Mouse (Mus musculus) brain, adult 2 months (tissue): ENCODE data around the gene Tyrp1.

ENCODE experiments used
- DNase-seq: peaks from one replicate; pipeline ENCODE4 v3.0.0; 2011; ENCODE audit warnings: low read depth, low spot score

Tyrp1 gene

DNA sequence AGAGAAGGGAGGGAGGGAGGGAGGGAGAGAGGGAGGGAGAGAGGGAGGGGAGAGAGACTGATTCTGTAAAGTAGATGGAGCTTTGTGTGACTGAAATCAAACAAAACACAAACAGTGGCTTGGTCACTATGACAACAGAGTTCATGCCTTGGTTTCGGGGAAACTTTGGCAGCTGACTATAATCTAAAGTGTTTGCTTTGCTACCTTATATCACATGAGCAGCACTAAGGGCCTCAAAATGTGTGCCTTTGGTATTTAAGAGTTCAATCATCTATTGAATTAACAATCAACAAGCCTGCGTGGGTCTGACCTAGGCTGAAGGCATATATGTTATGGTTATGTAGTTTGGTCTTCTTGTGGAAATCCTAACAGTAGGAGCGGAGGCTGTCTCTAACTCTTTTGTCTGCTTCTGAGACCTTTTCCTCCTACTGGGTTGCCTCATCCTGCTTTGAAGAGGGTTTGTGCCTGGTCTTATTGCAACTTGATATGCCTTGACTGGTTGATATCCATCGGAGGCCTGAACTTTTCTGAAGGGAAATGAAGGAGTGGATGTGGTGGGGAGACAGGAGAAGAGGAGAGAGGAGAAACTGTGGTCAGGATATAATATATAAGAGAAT, 61.5 kb downstream of the Tyrp1 start:
- no peak for DNase-seq
